Mouse (Mus musculus) ES-Bruce4 (cell line): ENCODE results near the gene Meis2. TPM values are rescaled to one million over a fixed set of nuclear protein-coding genes. Genes with fewer than 3 reads are reported as not detected.

Source experiments
- H3K27ac ChIP-seq: 2 replicates; pipeline ENCODE4 v1.5.1; 2012; ENCODE audit warnings: low read length, inconsistent platforms; ENCODE audit not compliant: insufficient read depth
- H3K27me3 ChIP-seq: 2 replicates; pipeline ENCODE4 v1.6.1; 2012; ENCODE audit warnings: mild to moderate bottlenecking, low read length, inconsistent platforms; ENCODE audit not compliant: control insufficient read depth, poor library complexity, insufficient read depth, severe bottlenecking
- H3K36me3 ChIP-seq: 2 replicates; pipeline ENCODE4 v1.6.1; 2012; ENCODE audit warnings: inconsistent platforms, mild to moderate bottlenecking, low read length, moderate library complexity; ENCODE audit not compliant: control insufficient read depth, poor library complexity, insufficient read depth, severe bottlenecking
- H3K4me1 ChIP-seq: one replicate; pipeline ENCODE4 v1.8.1; 2011; ENCODE audit warnings: low read length; ENCODE audit not compliant: control insufficient read depth, insufficient read depth
- H3K4me3 ChIP-seq: 2 replicates; pipeline ENCODE4 v1.5.1; 2011; ENCODE audit warnings: low read depth, mild to moderate bottlenecking, low read length
- H3K9ac ChIP-seq: 2 replicates; pipeline ENCODE4 v1.6.1; 2012; ENCODE audit warnings: low read depth, mild to moderate bottlenecking, inconsistent platforms; ENCODE audit not compliant: poor library complexity, severe bottlenecking
- H3K9me3 ChIP-seq: replicated peaks from 2 replicates; pipeline ENCODE4 v1.6.1; 2012; ENCODE audit warnings: mild to moderate bottlenecking, low read length, inconsistent platforms; ENCODE audit not compliant: control insufficient read depth, poor library complexity, insufficient read depth, severe bottlenecking
- CTCF ChIP-seq: IDR thresholded peaks from one replicate; pipeline ENCODE4 v1.8.1; 2011; ENCODE audit warnings: low read depth, low read length
- EP300 ChIP-seq: IDR thresholded peaks from 2 replicates; pipeline ENCODE4 v1.6.1; 2011; ENCODE audit warnings: low read depth, low read length; ENCODE audit not compliant: insufficient read depth
- POLR2A ChIP-seq: IDR thresholded peaks from one replicate; pipeline ENCODE4 v1.8.1; 2011; ENCODE audit warnings: low read length; ENCODE audit not compliant: insufficient read depth
- polyA plus RNA-seq: library from polyadenylated mRNA; stranded (reverse); fragments of >200 nt; gene quantifications from 2 replicates; pipeline ENCODE4 v1.2.4, GENCODE M21; 2011; ENCODE audit warnings: low read depth; ENCODE audit not compliant: missing spikeins, insufficient read depth, insufficient read length

Meis2 gene
- polyA plus RNA-seq, 1 experiment: 1.5 TPM

DNA sequence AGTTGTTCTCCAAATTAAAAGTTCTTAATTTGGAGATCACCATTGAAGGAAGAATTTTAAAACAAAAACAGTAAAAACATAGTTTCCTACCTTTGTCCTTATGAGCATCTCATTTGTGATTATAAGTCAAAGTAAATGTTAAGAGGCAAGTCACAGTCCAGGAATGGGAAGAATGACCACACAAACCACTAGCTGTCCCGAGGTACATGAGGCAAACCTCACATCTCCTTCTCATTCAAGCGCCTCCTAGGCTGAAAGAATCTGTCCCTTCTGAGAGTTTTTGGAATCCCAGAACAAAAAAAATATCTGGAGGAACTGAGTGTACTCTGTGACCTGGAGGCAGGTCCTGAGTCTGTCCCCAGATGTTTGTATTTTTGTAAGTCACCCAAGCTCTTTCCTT is 13.2 kb upstream of the Meis2 start:
- no peak overlapping the region for H3K27ac ChIP-seq
- no peak overlapping the region for H3K4me3 ChIP-seq
- no peaks in the 10 kb centered on the region for H3K4me1 ChIP-seq
- peaks cover 21% of the 10 kb centered on the region for H3K27me3 ChIP-seq
- H3K36me3 ChIP-seq: no peaks in the 10 kb centered on the region
- H3K9ac ChIP-seq: no peak overlapping the region
- TF ChIP-seq CTCF (no peak), POLR2A (no peak), EP300 (no peak)
- H3K9me3 ChIP-seq: no peaks in the 10 kb centered on the region

GRCm38 (mm10) chr2:116077716-116078115 is 12.1 kb upstream of the Meis2 start:
- Histone ChIP-seq H3K36me3 (no peaks in the 10 kb centered on the region), H3K27ac (no peak overlapping the region), H3K27me3 (peaks cover 25% of the 10 kb centered on the region), H3K4me1 (no peaks in the 10 kb centered on the region), H3K9me3 (no peaks in the 10 kb centered on the region), H3K9ac (no peak overlapping the region), H3K4me3 (no peak overlapping the region)
- no peak for TF ChIP-seq CTCF
- TF ChIP-seq EP300: no peak
- TF ChIP-seq POLR2A: no peak

- Histone ChIP-seq H3K27me3 (peaks cover 25% of the 10 kb centered on the region), H3K4me1 (no peaks in the 10 kb centered on the region), H3K9ac (no peak overlapping the region), H3K4me3 (no peak overlapping the region), H3K36me3 (no peaks in the 10 kb centered on the region), H3K27ac (no peak overlapping the region), H3K9me3 (no peaks in the 10 kb centered on the region)
- TF ChIP-seq EP300 (no peak), CTCF (no peak), POLR2A (no peak)
Measured at GRCm38 (mm10) chr2:116076752-116077480, 11.3 kb upstream of the Meis2 start.

DNA sequence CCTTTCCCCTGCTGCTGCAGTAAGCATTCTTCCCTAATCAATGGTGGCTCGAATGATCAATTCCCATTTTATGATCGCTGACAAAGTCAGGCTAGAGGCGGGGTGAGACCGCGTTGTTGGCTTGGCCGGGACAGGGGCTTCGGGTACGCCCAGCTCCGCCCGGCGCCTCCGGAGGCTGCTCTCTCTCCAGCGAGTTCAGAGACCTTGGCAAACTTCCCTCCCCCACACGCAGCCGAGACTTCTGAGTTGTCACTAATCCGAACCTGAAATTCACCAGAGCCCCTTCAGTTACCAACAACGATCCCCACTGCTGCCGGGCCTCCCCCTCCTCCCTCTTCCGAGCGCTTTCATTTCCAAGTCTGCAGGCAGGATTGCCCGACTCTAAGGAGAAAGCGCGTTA is 10.3 kb upstream of the Meis2 start:
- H3K4me3 ChIP-seq: no peak overlapping the region
- peaks cover 25% of the 10 kb centered on the region for H3K27me3 ChIP-seq
- H3K9ac ChIP-seq: no peak overlapping the region
- H3K36me3 ChIP-seq: no peaks in the 10 kb centered on the region
- no peak overlapping the region for H3K27ac ChIP-seq
- no peaks in the 10 kb centered on the region for H3K9me3 ChIP-seq
- H3K4me1 ChIP-seq: no peaks in the 10 kb centered on the region
- no peak for TF ChIP-seq CTCF
- no peak for TF ChIP-seq POLR2A
- TF ChIP-seq EP300: no peak

GRCm38 (mm10) chr2:116075477-116075876 is 9.8 kb upstream of the Meis2 start:
- no peaks in the 10 kb centered on the region for H3K4me1 ChIP-seq
- H3K9ac ChIP-seq: no peak overlapping the region
- H3K9me3 ChIP-seq: no peaks in the 10 kb centered on the region
- peaks cover 25% of the 10 kb centered on the region for H3K27me3 ChIP-seq
- peak overlapping the region; percentile 28; the same call in 1 of the 2 replicates for H3K4me3 ChIP-seq
- no peaks in the 10 kb centered on the region for H3K36me3 ChIP-seq
- H3K27ac ChIP-seq: no peak overlapping the region
- TF ChIP-seq EP300: no peak
- TF ChIP-seq CTCF: no peak
- TF ChIP-seq POLR2A: no peak

DNA sequence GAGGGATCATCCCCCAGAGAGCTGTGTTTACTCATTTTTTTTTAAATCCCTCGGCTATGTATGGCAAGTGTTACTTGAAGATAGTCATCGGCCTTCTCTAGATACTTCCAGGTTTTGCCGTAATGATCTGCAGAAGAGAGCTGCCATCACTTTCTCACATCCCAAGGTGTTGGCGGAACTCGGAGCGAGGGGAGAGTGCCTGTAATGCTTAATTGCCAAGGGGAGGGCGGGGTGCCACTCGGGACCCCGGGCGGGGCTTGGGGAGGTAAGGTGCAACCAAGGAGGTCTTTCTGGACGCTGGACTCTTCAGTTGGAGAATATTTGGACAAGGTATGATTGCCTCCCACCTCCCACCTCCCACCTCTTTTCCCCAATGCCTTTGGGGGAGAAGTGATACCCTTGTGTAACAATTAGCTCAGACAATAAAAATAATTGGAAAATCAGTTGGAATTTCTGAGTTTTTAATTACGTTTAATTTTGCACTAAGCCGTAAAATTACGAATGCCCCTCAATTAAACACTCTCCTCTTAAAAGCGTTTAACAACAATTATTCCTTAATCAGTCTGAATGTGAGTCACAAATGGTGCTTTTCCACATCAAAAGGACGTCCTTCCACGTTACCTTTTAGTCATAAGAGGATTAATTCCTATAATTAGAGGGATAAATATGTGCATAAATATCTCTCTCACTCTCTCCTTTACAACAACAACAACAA is 9.2 kb upstream of the Meis2 start:
- no peak for TF ChIP-seq CTCF
- TF ChIP-seq EP300: no peak
- no peak for TF ChIP-seq POLR2A
- Histone ChIP-seq H3K27me3 (peaks cover 26% of the 10 kb centered on the region), H3K9me3 (no peaks in the 10 kb centered on the region), H3K9ac (no peak overlapping the region), H3K4me3 (no peak overlapping the region), H3K36me3 (no peaks in the 10 kb centered on the region), H3K27ac (no peak overlapping the region), H3K4me1 (no peaks in the 10 kb centered on the region)
